Mouse (Mus musculus) midbrain, postnatal 0 days (tissue): ENCODE results near the gene P3h2. TPM values are rescaled to one million over a fixed set of nuclear protein-coding genes. Genes with fewer than 3 reads are reported as not detected.

Source experiments
- ATAC-seq: fragments of 200-750 bp; cut with Nextera tagmentation; 2 replicates; pipeline ENCODE4 v1.8.0; 2017; ENCODE audit warnings: moderate number of reproducible peaks, mild to moderate bottlenecking, moderate TSS enrichment, moderate library complexity; ENCODE audit not compliant: low FRiP score
- DNase-seq: peaks from one replicate; pipeline ENCODE4 v3.0.0-alpha.2; 2015; ENCODE audit warnings: low spot score
- H3K27ac ChIP-seq: fragments of 300-500 bp; sonication (generic); 2 replicates; pipeline ENCODE4 v1.5.1; 2014; ENCODE audit warnings: low read depth, mild to moderate bottlenecking, low read length, mixed read lengths
- H3K27me3 ChIP-seq: fragments of 300-500 bp; sonication (generic); 2 replicates; pipeline ENCODE4 v1.6.1; 2014; ENCODE audit warnings: low read length, control low read depth, mixed read lengths; ENCODE audit not compliant: insufficient read depth
- H3K36me3 ChIP-seq: fragments of 300-500 bp; sonication (generic); 2 replicates; pipeline ENCODE4 v1.6.1; 2014; ENCODE audit warnings: low read length, control low read depth, mixed read lengths; ENCODE audit not compliant: insufficient read depth
- H3K4me1 ChIP-seq: fragments of 300-500 bp; sonication (generic); 2 replicates; pipeline ENCODE4 v1.6.1; 2014; ENCODE audit warnings: mild to moderate bottlenecking, control low read depth, antibody characterized with exemption, low read length, mixed read lengths; ENCODE audit not compliant: insufficient read depth
- H3K4me2 ChIP-seq: fragments of 300-500 bp; sonication (generic); 2 replicates; pipeline ENCODE4 v1.6.1; 2014; ENCODE audit warnings: low read depth, mild to moderate bottlenecking, low read length, mixed read lengths; ENCODE audit not compliant: poor library complexity, severe bottlenecking
- H3K4me3 ChIP-seq: fragments of 300-500 bp; sonication (generic); 2 replicates; pipeline ENCODE4 v1.5.1; 2014; ENCODE audit warnings: low read depth, mild to moderate bottlenecking, low read length, moderate library complexity
- H3K9ac ChIP-seq: fragments of 300-500 bp; sonication (generic); replicated peaks from 2 replicates; pipeline ENCODE4 v1.6.1; 2014; ENCODE audit warnings: mild to moderate bottlenecking, low read length, moderate library complexity, mixed read lengths; ENCODE audit not compliant: poor library complexity, severe bottlenecking
- H3K9me3 ChIP-seq: fragments of 300-500 bp; sonication (generic); 2 replicates; pipeline ENCODE4 v1.6.1; 2016; ENCODE audit warnings: low read length, control low read depth
- CTCF ChIP-seq: IDR thresholded peaks from 2 replicates; pipeline ENCODE4 v1.5.1; 2016; ENCODE audit warnings: antibody characterized with exemption, mild to moderate bottlenecking
- WGBS: fragments of 180-500 bp; shearing (Covaris S2); extraction: QIAGEN DNeasy Blood & Tissue Kit; methylation state at CpG from one replicate; pipeline ENCODE4 v1.1.7; 2014; 5-methylcytosine and 5-hydroxymethylcytosine counted together
- polyA plus RNA-seq: library from polyadenylated mRNA; unstranded; fragments of >200 nt; fragmentation: Nextera tagmentation; extraction: Ambion mirVana; gene quantifications from 2 replicates; pipeline ENCODE4 v1.2.1, GENCODE M21; 2015
- total RNA-seq: library from RNA; depleted of rRNA; stranded (reverse); fragments of >200 nt; gene quantifications from 2 replicates; pipeline ENCODE4 v1.2.3, GENCODE M21; 2014

The P3h2 gene
- total and polyA plus RNA-seq, 2 experiments from 2014 or later: 0.42 to 1.3 TPM

DNA sequence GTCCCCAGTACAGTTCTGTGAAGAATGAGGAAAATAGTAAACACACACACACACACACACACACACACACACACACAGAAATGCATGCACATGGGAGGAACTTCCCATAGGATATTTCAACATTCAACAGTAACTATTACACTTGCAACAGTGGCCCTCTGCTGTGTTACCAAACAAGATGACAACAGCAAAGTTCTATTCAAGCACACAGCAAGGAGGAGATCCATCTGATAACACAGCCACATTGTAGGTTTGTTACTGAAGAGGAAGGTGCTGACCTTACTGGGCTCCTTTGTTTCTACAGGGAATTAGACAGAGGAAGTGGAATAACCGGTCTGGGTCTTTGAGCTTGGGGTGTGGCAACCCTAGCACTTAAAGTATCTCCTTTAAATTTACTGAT is 157.5 kb downstream of the P3h2 start:
- no peaks in the 10 kb centered on the region for H3K27me3 ChIP-seq
- H3K4me3 ChIP-seq: no peak overlapping the region
- H3K4me1 ChIP-seq: no peaks in the 10 kb centered on the region
- no peak overlapping the region for H3K27ac ChIP-seq
- DNase-seq (no peak), ATAC-seq (no peak)
- H3K9me3 ChIP-seq: no peaks in the 10 kb centered on the region
- no peak overlapping the region for H3K9ac ChIP-seq
- 84% methylated on average over 1 of the region's 1 CpGs for WGBS
- TF ChIP-seq CTCF: no peak
- no peak overlapping the region for H3K4me2 ChIP-seq
- H3K36me3 ChIP-seq: no peaks in the 10 kb centered on the region

DNA sequence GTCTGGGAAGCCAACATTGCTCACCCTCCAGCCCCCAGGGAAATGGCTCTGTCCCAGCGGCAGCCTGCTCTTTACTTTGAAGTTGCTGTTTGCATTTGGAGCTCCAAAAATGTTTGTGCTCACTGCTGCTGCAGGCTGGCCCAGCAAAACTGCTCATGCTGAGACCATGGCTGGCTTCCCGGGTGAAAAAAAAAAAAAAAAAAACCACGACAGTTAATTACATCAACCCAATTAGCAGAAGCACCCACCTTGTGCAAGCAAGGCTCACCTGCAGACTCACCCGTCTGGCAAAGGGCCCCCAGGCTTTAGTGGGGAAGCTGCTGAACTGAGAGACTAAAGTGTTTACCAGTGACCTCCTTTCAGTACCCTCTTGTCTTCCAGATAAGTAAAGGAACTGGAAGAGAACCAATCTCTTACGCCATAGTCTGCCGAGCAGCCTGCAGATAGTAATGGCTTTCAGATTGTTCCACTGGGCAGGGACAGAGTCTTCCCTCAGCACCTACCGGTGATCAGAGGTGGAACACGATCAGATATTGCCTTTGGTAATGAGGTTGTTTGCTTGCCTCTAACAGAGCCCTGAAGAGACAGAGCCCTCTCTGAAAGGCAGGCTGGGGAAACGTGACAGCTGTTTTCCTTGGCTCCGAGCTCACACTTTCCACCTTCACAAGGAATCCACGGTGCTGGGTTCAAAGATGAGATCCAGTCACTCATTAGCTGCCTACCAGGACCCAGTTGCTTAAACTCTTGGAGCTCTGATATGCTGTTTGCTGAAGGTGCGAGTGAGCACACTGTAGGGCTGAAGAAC is 160.2 kb downstream of the P3h2 start:
- no peak overlapping the region for H3K9ac ChIP-seq
- 70% methylated on average over 12 of the region's 12 CpGs for WGBS
- DNase-seq: peak; percentile 42
- H3K36me3 ChIP-seq: no peaks in the 10 kb centered on the region
- no peaks in the 10 kb centered on the region for H3K9me3 ChIP-seq
- no peaks in the 10 kb centered on the region for H3K27me3 ChIP-seq
- H3K4me1 ChIP-seq: no peaks in the 10 kb centered on the region
- no peak for ATAC-seq
- no peak for TF ChIP-seq CTCF
- no peak overlapping the region for H3K27ac ChIP-seq
- H3K4me3 ChIP-seq: no peak overlapping the region
- no peak overlapping the region for H3K4me2 ChIP-seq

DNA sequence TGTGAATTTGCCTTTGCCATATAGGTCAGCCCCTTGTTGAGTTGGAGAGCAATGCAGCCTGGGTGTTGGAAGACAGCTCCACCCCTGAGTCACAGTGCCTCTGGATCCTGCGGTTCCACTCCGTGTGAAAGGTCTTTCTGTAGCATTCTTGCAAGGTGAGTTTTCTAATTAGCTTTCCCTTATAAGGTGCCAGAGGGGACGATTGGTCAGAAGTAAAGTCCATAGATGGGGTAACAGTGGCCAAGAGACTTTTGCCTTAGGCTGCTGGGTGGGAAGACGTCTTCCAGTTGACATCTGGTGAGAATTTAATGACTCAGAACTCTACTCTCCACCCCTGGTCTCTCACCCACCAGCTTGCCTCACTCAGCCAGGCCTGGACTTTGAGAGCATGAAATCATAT is 163.3 kb downstream of the P3h2 start:
- DNase-seq (no peak), ATAC-seq (no peak)
- Histone ChIP-seq H3K4me1 (no peaks in the 10 kb centered on the region), H3K27me3 (no peaks in the 10 kb centered on the region), H3K36me3 (no peaks in the 10 kb centered on the region), H3K27ac (no peak overlapping the region), H3K9me3 (no peaks in the 10 kb centered on the region), H3K4me2 (no peak overlapping the region), H3K9ac (no peak overlapping the region), H3K4me3 (no peak overlapping the region)
- 81% methylated on average over 4 of the region's 4 CpGs for WGBS
- TF ChIP-seq CTCF: no peak

DNA sequence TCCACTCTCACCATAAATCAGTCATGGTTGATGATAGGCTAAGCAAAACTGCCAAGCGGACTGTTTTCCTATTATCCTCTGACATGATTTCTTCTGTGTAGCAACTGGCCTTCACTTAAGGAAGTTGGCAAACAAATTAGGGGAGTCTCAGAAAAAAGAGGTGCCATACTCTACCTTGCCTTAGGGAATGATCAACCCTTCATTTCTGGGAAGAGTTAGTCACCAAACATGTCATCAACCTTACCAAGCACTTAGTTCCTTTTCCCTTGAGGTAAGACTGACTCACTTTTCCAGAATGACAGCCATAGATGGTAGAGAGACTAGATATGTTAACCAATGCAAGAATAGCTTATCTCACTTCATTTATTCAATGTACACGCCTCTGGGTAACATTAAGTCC is 171.4 kb downstream of the P3h2 start:
- Histone ChIP-seq H3K4me2 (no peak overlapping the region), H3K4me1 (no peaks in the 10 kb centered on the region), H3K27me3 (no peaks in the 10 kb centered on the region), H3K27ac (no peak overlapping the region), H3K9me3 (no peaks in the 10 kb centered on the region), H3K9ac (no peak overlapping the region), H3K4me3 (no peak overlapping the region), H3K36me3 (no peaks in the 10 kb centered on the region)
- ATAC-seq (no peak), DNase-seq (no peak)
- no peak for TF ChIP-seq CTCF
- 86% methylated on average over 2 of the region's 2 CpGs for WGBS

DNA sequence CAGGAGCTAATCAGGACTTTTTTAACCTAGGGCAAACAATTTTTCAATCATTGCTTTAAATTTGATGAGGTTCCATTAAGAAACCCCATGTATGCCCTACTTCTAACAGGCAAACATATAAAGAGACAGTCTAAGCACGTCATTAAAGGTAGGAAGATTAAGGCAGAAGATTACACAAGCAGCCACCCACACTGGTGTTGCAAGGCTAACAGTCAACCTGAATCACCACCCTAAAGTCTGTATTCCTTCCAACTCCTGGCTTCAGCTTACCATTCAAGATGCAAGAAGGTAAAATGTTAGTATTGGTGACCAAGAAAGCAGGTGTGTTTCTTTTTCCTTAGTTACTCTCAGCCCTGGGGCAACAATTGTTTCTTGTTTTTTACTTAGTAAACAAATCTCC is 193.4 kb downstream of the P3h2 start:
- no peaks in the 10 kb centered on the region for H3K9me3 ChIP-seq
- H3K4me1 ChIP-seq: no peaks in the 10 kb centered on the region
- H3K27ac ChIP-seq: no peak overlapping the region
- H3K9ac ChIP-seq: no peak overlapping the region
- H3K27me3 ChIP-seq: no peaks in the 10 kb centered on the region
- ATAC-seq (no peak), DNase-seq (no peak)
- no peak overlapping the region for H3K4me3 ChIP-seq
- no peak for TF ChIP-seq CTCF
- 67% methylated on average over 1 of the region's 1 CpGs for WGBS
- no peaks in the 10 kb centered on the region for H3K36me3 ChIP-seq
- H3K4me2 ChIP-seq: no peak overlapping the region
